Mouse (Mus musculus) Patski (cell line): ENCODE measurements around the gene Ap1ar. TPM values are rescaled to one million over a fixed set of nuclear protein-coding genes. Genes with fewer than 3 reads are reported as not detected.

ENCODE experiments used
- ATAC-seq: fragments of 100-300 bp; one replicate; pipeline ENCODE4 v1.8.0; 2021
- CTCF ChIA-PET: fragments of 350-600 bp; sonication (Branson Sonifier 250); formaldehyde crosslinking; loops from one replicate; lab custom pipeline; 2022; ENCODE audit warnings: inconsistent platforms; lab: Charles Lee
- POLR2A ChIA-PET: fragments of 350-600 bp; sonication (Branson Sonifier 250); formaldehyde crosslinking; loops from one replicate; lab custom pipeline; 2022; ENCODE audit warnings: antibody characterized with exemption, inconsistent platforms; lab: Charles Lee
- DNase-seq: peaks from one replicate; pipeline ENCODE4 v3.0.0-alpha.2; 2011; ENCODE audit warnings: low read depth, low spot score
- H3K27me3 ChIP-seq: fragments of 371-371 bp; one replicate; pipeline ENCODE4 v1.5.1; 2021
- CTCF ChIP-seq: fragments of 100-300 bp; IDR thresholded peaks from one replicate; pipeline ENCODE4 v1.5.1; 2021
- in situ Hi-C: fragments of 300-500 bp; cut with MboI; formaldehyde crosslinking; loops from 3 replicates; pipeline ENCODE4 v1.11.1; 2018; ENCODE audit warnings: low pct_unique_long_range_greater_than_20kb, mixed read lengths
- polyA plus RNA-seq: library from polyadenylated mRNA; unstranded; gene quantifications from one replicate; pipeline ENCODE4 v1.2.3, GENCODE M21; 2021

The Ap1ar gene
- polyA plus RNA-seq, 1 experiment from 2014 or later: 166 TPM

GRCm38 (mm10) chr3:127769146-127769545 is 68.2 kb downstream of the Ap1ar start:
- no peak for TF ChIP-seq CTCF

DNA sequence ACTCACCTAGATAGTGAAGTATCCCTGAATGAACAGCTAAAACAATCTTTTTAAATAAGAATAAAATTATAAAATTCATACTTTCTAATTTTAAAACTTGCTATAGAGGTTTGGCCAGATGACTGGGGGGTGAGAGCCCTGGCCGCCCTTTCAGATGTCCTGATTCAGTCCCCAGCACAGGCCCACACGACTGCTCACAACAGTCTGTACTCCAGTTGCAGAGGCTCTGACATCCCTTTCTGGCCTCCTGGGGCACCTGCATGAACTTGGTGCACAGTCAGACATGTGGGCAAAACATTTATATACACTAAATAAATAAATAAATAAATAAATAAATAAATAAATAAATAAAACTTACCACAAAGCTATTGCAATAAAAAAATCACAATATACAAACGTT is 71.4 kb downstream of the Ap1ar start:
- DNase-seq (no peak), ATAC-seq (no peak)
- no peaks in the 10 kb centered on the region for H3K27me3 ChIP-seq
- TF ChIP-seq CTCF: no peak
- in situ Hi-C loops: no loop called here
- CTCF ChIA-PET: interaction anchor here (0.9 to 3.7 kb wide), 3 partner anchors 11 to 141 kb away, joined by 4 to 10 read pairs (median 10); partner anchors contain the start of gene Alpk1
- POLR2A ChIA-PET: interaction anchor here (0.9 kb wide), 1 partner anchor 14 kb away, joined by 4 read pairs; the partner anchor contains the start of gene Alpk1

More at GRCm38 (mm10) chr3:127769146-127769545, 68.2 kb downstream of the Ap1ar start:
- no peaks in the 10 kb centered on the region for H3K27me3 ChIP-seq
- in situ Hi-C loops: no loop called here
- ChIA-PET CTCF (interaction anchor here (1.0 kb wide), 1 partner anchor 10 kb away, joined by 5 read pairs; the partner anchor contains the start of gene Alpk1), POLR2A (no interaction called here)
- DNase-seq (no peak), ATAC-seq (no peak)

GRCm38 (mm10) chr3:127764541-127764940 is 72.8 kb downstream of the Ap1ar start:
- no peaks in the 10 kb centered on the region for H3K27me3 ChIP-seq
- ATAC-seq: no peak
- peak; percentile 59 for TF ChIP-seq CTCF
- CTCF ChIA-PET: interaction anchor here (1.1 to 3.7 kb wide), 5 partner anchors 10 to 186 kb away, joined by 3 to 10 read pairs (median 6); partner anchors contain the start of gene Alpk1
- no peak for DNase-seq
- in situ Hi-C loops: no loop called here
- POLR2A ChIA-PET: no interaction called here

GRCm38 (mm10) chr3:127763076-127763612 is 74.2 kb downstream of the Ap1ar start:
- no peaks in the 10 kb centered on the region for H3K27me3 ChIP-seq
- ChIA-PET CTCF (interaction anchor here (0.6 to 8.9 kb wide), 14 partner anchors 8 to 196 kb away, joined by 3 to 53 read pairs (median 3); partner anchors contain the start of genes Alpk1 and Neurog2), POLR2A (interaction anchor here (0.8 kb wide), 1 partner anchor 88 kb away, joined by 4 read pairs; no protein-coding TSS in a partner anchor)
- in situ Hi-C loops: no loop called here
- ATAC-seq: peak; percentile 90
- DNase-seq: peak; percentile 61
- peak; percentile 92 for TF ChIP-seq CTCF

GRCm38 (mm10) chr3:127762403-127762802 is 74.9 kb downstream of the Ap1ar start:
- no peak for DNase-seq
- in situ Hi-C loops: no loop called here
- TF ChIP-seq CTCF: no peak
- H3K27me3 ChIP-seq: no peaks in the 10 kb centered on the region
- ATAC-seq: no peak
- CTCF ChIA-PET: interaction anchor here (0.6 to 8.9 kb wide), 17 partner anchors 7 to 197 kb away, joined by 3 to 53 read pairs (median 4); partner anchors contain the start of genes Alpk1 and Neurog2
- POLR2A ChIA-PET: interaction anchor here (0.6 kb wide), 2 partner anchors 318 to 400 kb away, joined by 3 to 9 read pairs; no protein-coding TSS in a partner anchor

DNA sequence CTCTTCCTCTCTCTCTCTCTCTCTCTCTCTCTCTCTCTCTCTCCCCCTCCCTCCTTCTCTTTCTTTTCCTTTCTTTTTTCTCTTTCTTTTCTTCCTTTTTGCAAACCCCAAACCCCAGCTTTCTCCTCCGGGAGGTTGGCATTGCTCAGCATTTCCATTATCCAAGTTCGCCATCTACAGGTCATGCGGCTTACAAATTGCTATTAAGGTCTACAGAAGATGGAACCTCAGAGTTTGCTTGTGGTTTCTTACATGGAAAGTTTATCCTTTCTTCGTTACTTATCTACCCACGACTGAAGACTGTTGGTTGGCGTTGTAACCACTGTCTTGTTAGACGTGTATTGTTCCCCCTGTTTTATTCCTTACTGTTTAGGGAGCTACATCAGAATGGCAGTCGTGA is 78.1 kb downstream of the Ap1ar start:
- ATAC-seq (peak; percentile 32), DNase-seq (no peak)
- ChIA-PET CTCF (interaction anchor here (0.7 to 8.9 kb wide), 25 partner anchors 10 to 306 kb away, joined by 3 to 53 read pairs (median 4); partner anchors contain the start of gene Neurog2), POLR2A (interaction anchor here (0.5 to 0.9 kb wide), 7 partner anchors 10 to 566 kb away, joined by 3 to 7 read pairs (median 4); partner anchors contain the start of gene Neurog2)
- in situ Hi-C loops: loop anchor here (5.0 to 10.0 kb wide), 2 partner anchors 192 to 314 kb away; no protein-coding TSS in a partner anchor
- peak; percentile 79 for TF ChIP-seq CTCF
- no peaks in the 10 kb centered on the region for H3K27me3 ChIP-seq

GRCm38 (mm10) chr3:127758806-127759205 is 78.5 kb downstream of the Ap1ar start:
- ChIA-PET POLR2A (interaction anchor here (0.7 to 0.9 kb wide), 3 partner anchors 10 to 129 kb away, joined by 3 to 4 read pairs (median 3); no protein-coding TSS in a partner anchor), CTCF (interaction anchor here (0.9 to 8.9 kb wide), 20 partner anchors 9 to 306 kb away, joined by 3 to 53 read pairs (median 6); partner anchors contain the start of gene Neurog2)
- in situ Hi-C loops: loop anchor here (5.0 to 10.0 kb wide), 2 partner anchors 192 to 314 kb away; no protein-coding TSS in a partner anchor
- no peaks in the 10 kb centered on the region for H3K27me3 ChIP-seq
- ATAC-seq (no peak), DNase-seq (no peak)
- TF ChIP-seq CTCF: no peak

DNA sequence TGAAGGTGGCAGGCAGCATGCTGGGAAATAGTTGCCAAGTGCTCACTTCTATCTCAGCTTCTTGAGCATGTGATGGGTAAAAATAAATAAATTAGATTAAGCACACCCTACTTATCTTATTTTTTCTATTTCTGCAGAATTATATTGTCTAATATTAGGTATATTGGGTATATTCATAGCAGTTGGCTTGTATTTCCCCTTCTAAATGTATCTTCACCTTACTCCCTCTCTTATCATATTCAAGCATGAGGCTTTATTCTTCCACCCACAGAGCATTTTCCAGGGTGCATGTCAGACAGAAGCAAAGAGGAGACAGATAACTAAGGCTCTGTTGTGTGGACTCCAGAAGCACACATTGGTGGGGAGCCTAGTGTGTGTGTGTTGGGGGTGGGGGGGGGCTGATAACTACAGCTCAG is 79.4 kb downstream of the Ap1ar start:
- no peak for DNase-seq
- H3K27me3 ChIP-seq: no peaks in the 10 kb centered on the region
- no peak for ATAC-seq
- ChIA-PET CTCF (interaction anchor here (0.8 to 8.9 kb wide), 8 partner anchors 8 to 285 kb away, joined by 3 to 47 read pairs (median 4); partner anchors contain the start of gene Neurog2), POLR2A (interaction anchor here (1.0 kb wide), 1 partner anchor 12 kb away, joined by 3 read pairs; no protein-coding TSS in a partner anchor)
- no peak for TF ChIP-seq CTCF
- in situ Hi-C loops: loop anchor here (5.0 to 10.0 kb wide), 2 partner anchors 191 to 313 kb away; no protein-coding TSS in a partner anchor

Other genes starting within 250 kb of the Ap1ar start
- not detected for gene Neurog2, start 204.4 kb downstream of the Ap1ar start, polyA plus RNA-seq
- 16.5 TPM for gene Alpk1, start 57.0 kb downstream of the Ap1ar start, polyA plus RNA-seq
- gene Tifa, start 47.7 kb downstream of the Ap1ar start, polyA plus RNA-seq: 86.0 TPM
- gene Fam241a, start 58.8 kb upstream of the Ap1ar start, polyA plus RNA-seq: 15.6 TPM